Mouse (Mus musculus) intestine, embryonic 14.5 days (tissue): ENCODE measurements around the gene Mid1. TPM values are rescaled to one million over a fixed set of nuclear protein-coding genes. Genes with fewer than 3 reads are reported as not detected.

Experiments
- ATAC-seq: fragments of 200-750 bp; cut with Nextera tagmentation; replicated peaks from 2 replicates; pipeline ENCODE4 v1.8.0; 2017; ENCODE audit warnings: low read depth, moderate number of reproducible peaks, moderate TSS enrichment, moderate library complexity; ENCODE audit not compliant: low FRiP score, low TSS enrichment
- DNase-seq: peaks from one replicate; pipeline ENCODE4 v3.0.0-alpha.2; 2018; ENCODE audit warnings: low spot score
- H3K27ac ChIP-seq: fragments of 300-500 bp; sonication (generic); 2 replicates; pipeline ENCODE4 v1.5.1; 2014; ENCODE audit warnings: low read depth, mild to moderate bottlenecking, control low read depth
- H3K27me3 ChIP-seq: fragments of 300-500 bp; sonication (generic); replicated peaks from 2 replicates; pipeline ENCODE4 v1.6.1; 2014; ENCODE audit warnings: low read length, control low read depth; ENCODE audit not compliant: control insufficient read depth, insufficient read depth
- H3K36me3 ChIP-seq: fragments of 300-500 bp; sonication (generic); 2 replicates; pipeline ENCODE4 v1.6.1; 2014; ENCODE audit warnings: low read length, control low read depth; ENCODE audit not compliant: control insufficient read depth, insufficient read depth
- H3K4me1 ChIP-seq: fragments of 300-500 bp; sonication (generic); replicated peaks from 2 replicates; pipeline ENCODE4 v1.6.1; 2014; ENCODE audit warnings: low read length, control low read depth, mixed read lengths; ENCODE audit not compliant: control insufficient read depth, insufficient read depth
- H3K4me2 ChIP-seq: fragments of 300-500 bp; sonication (generic); 2 replicates; pipeline ENCODE4 v1.6.1; 2014; ENCODE audit warnings: low read length
- H3K4me3 ChIP-seq: fragments of 300-500 bp; sonication (generic); 2 replicates; pipeline ENCODE4 v1.5.1; 2014; ENCODE audit warnings: low read depth, low read length, control low read depth, mixed read lengths
- H3K9ac ChIP-seq: fragments of 300-500 bp; sonication (generic); 2 replicates; pipeline ENCODE4 v1.6.1; 2014; ENCODE audit warnings: mild to moderate bottlenecking, low read length
- H3K9me3 ChIP-seq: fragments of 300-500 bp; sonication (generic); 2 replicates; pipeline ENCODE4 v1.6.1; 2016; ENCODE audit warnings: low read length, control low read depth; ENCODE audit not compliant: control insufficient read depth
- WGBS: fragments of 180-500 bp; shearing (Covaris S2); extraction: QIAGEN DNeasy Blood & Tissue Kit; methylation state at CpG from one replicate; pipeline ENCODE4 v1.1.7; 2014; 5-methylcytosine and 5-hydroxymethylcytosine counted together
- polyA plus RNA-seq: library from polyadenylated mRNA; unstranded; fragments of >200 nt; fragmentation: Nextera tagmentation; extraction: Ambion mirVana; gene quantifications from 2 replicates; pipeline ENCODE4 v1.2.1, GENCODE M21; 2014

The Mid1 gene
- polyA plus RNA-seq, 1 experiment from 2014 or later: 10.3 TPM

- DNase-seq: no peak
- no peaks in the 10 kb centered on the region for H3K9me3 ChIP-seq
- 67% methylated on average over 3 of the region's 3 CpGs for WGBS
- H3K27me3 ChIP-seq: no peaks in the 10 kb centered on the region
- ATAC-seq: no peak
- no peak overlapping the region for H3K9ac ChIP-seq
- H3K4me2 ChIP-seq: no peak overlapping the region
- H3K4me1 ChIP-seq: no peaks in the 10 kb centered on the region
- no peak overlapping the region for H3K4me3 ChIP-seq
- H3K27ac ChIP-seq: no peak overlapping the region
- H3K36me3 ChIP-seq: no peaks in the 10 kb centered on the region
Measured at GRCm38 (mm10) chrX:169735387-169735969, 50.5 kb downstream of the Mid1 start.

- Histone ChIP-seq H3K9ac (no peak overlapping the region), H3K4me3 (no peak overlapping the region), H3K36me3 (no peaks in the 10 kb centered on the region), H3K4me2 (no peak overlapping the region), H3K9me3 (no peaks in the 10 kb centered on the region), H3K27ac (no peak overlapping the region), H3K4me1 (no peaks in the 10 kb centered on the region), H3K27me3 (peaks cover 4% of the 10 kb centered on the region; the same call in 1 of the 2 replicates)
- 61% methylated on average over 3 of the region's 3 CpGs for WGBS
- ATAC-seq (no peak), DNase-seq (no peak)
Measured at GRCm38 (mm10) chrX:169758001-169758400, 73.0 kb downstream of the Mid1 start.

GRCm38 (mm10) chrX:169779535-169779934, 94.5 kb downstream of the Mid1 start, which contains the start of gene 4933400A11Rik:
Gene 4933400A11Rik (minus strand): TSS chrX:169779635.
- H3K9ac ChIP-seq: no peak within 1 kb of the TSS
- H3K27me3 ChIP-seq: no peaks in the 10 kb centered on the region
- DNase-seq (no peak), ATAC-seq (no peak)
- H3K36me3 ChIP-seq: no peaks in the 10 kb centered on the region
- H3K4me1 ChIP-seq: no peaks in the 10 kb centered on the region
- H3K9me3 ChIP-seq: no peaks in the 10 kb centered on the region
- WGBS: 89% methylated on average over 3 of the region's 3 CpGs
- no peak within 1 kb of the TSS for H3K4me3 ChIP-seq
- H3K4me2 ChIP-seq: no peak within 1 kb of the TSS
- H3K27ac ChIP-seq: no peak within 1 kb of the TSS

GRCm38 (mm10) chrX:169789702-169790101, 104.7 kb downstream of the Mid1 start:
- Histone ChIP-seq H3K36me3 (no peaks in the 10 kb centered on the region), H3K4me3 (no peak overlapping the region), H3K9ac (no peak overlapping the region), H3K4me2 (no peak overlapping the region), H3K4me1 (no peaks in the 10 kb centered on the region), H3K27me3 (no peaks in the 10 kb centered on the region), H3K9me3 (no peaks in the 10 kb centered on the region), H3K27ac (no peak overlapping the region)
- WGBS: 84% methylated on average over 5 of the region's 5 CpGs
- DNase-seq (no peak), ATAC-seq (no peak)

GRCm38 (mm10) chrX:169792879-169793278, 107.9 kb downstream of the Mid1 start:
- 50% methylated on average over 1 of the region's 1 CpGs for WGBS
- Histone ChIP-seq H3K4me1 (no peaks in the 10 kb centered on the region), H3K9ac (no peak overlapping the region), H3K9me3 (no peaks in the 10 kb centered on the region), H3K27ac (no peak overlapping the region), H3K4me3 (no peak overlapping the region), H3K4me2 (no peak overlapping the region), H3K27me3 (no peaks in the 10 kb centered on the region), H3K36me3 (no peaks in the 10 kb centered on the region)
- ATAC-seq: no peak
- DNase-seq: no peak

- Histone ChIP-seq H3K9me3 (no peaks in the 10 kb centered on the region), H3K4me3 (no peak overlapping the region), H3K27ac (no peak overlapping the region), H3K4me2 (no peak overlapping the region), H3K4me1 (no peaks in the 10 kb centered on the region), H3K36me3 (no peaks in the 10 kb centered on the region), H3K9ac (no peak overlapping the region), H3K27me3 (no peaks in the 10 kb centered on the region)
- DNase-seq (no peak), ATAC-seq (no peak)
- WGBS: 62% methylated on average over 4 of the region's 4 CpGs
Measured at GRCm38 (mm10) chrX:169794421-169794820, 109.4 kb downstream of the Mid1 start.

GRCm38 (mm10) chrX:169794831-169795311, 109.9 kb downstream of the Mid1 start:
- DNase-seq (no peak), ATAC-seq (no peak)
- Histone ChIP-seq H3K9ac (no peak overlapping the region), H3K36me3 (no peaks in the 10 kb centered on the region), H3K4me1 (no peaks in the 10 kb centered on the region), H3K27me3 (no peaks in the 10 kb centered on the region), H3K4me3 (no peak overlapping the region), H3K9me3 (no peaks in the 10 kb centered on the region), H3K27ac (no peak overlapping the region), H3K4me2 (no peak overlapping the region)
- WGBS: 53% methylated on average over 7 of the region's 7 CpGs

GRCm38 (mm10) chrX:169797148-169797547, 112.1 kb downstream of the Mid1 start:
- 49% methylated on average over 3 of the region's 3 CpGs for WGBS
- Histone ChIP-seq H3K9ac (no peak overlapping the region), H3K27ac (no peak overlapping the region), H3K9me3 (no peaks in the 10 kb centered on the region), H3K4me2 (no peak overlapping the region), H3K27me3 (no peaks in the 10 kb centered on the region), H3K4me3 (no peak overlapping the region), H3K36me3 (no peaks in the 10 kb centered on the region), H3K4me1 (no peaks in the 10 kb centered on the region)
- DNase-seq: no peak
- no peak for ATAC-seq
